In the genomic region with DNA sequence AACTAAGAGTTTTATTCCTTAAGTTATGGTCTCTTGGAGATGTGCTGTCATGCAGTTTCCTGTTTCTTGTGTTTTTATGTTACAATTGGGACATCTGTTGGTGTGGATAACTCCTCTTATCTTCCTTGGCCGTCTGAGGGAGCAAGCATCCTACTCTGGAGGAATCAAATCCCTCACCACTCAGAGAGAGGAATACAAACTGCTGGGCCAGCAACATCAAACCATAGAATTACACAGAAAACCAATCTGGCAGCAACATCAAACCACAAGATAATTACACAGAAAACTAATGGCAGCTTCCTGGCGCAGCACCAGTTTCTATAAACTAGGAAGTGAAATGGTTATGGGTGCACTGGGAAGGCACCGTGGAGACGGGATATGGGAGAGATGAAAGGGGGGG, we compare ENCODE assay signal across 34 mouse cellular contexts. TPM values are rescaled to one million over a fixed set of nuclear protein-coding genes. Genes with fewer than 3 reads are reported as not detected.
DNase-seq lines count a peak whose midpoint lies in the region; ATAC-seq and TF ChIP-seq lines count a peak whose summit lies in the region.
"Had no signal": no experiment of that assay in that cellular context is flagged by ENCODE, and none has a peak within 500 bp of the region (broad histone marks: within the 10 kb centered on the region; RNA-seq: fewer than 3 reads in every experiment).

No protein-coding gene starts in this region.

- H3K9me3 ChIP-seq in embryonic facial prominence, embryonic 14.5 days (ENCODE audit: control insufficient read depth, low read length), result no peaks in the 10 kb centered on the region
- no peaks in the 10 kb centered on the region for H3K9me3 ChIP-seq in embryonic facial prominence, embryonic 10.5 days
- H3K9me3 ChIP-seq in kidney, embryonic 15.5 days (replicated peaks), result no peaks in the 10 kb centered on the region
- H3K9me3 ChIP-seq: embryonic facial prominence, embryonic 13.5 days; forebrain, embryonic 13.5 days; G1E; heart, embryonic 13.5 days; hindbrain, embryonic 15.5 days; liver, embryonic 12.5 days; midbrain, embryonic 15.5 days; neural tube, embryonic 12.5 days had no signal

- no peak overlapping the region for H3K4me3 ChIP-seq in embryonic facial prominence, embryonic 14.5 days (ENCODE audit: low read depth, low read length)
- no peak overlapping the region for H3K4me3 ChIP-seq in embryonic facial prominence, embryonic 10.5 days
- no peak overlapping the region for H3K4me3 ChIP-seq in kidney, embryonic 15.5 days (replicated peaks)
- H3K4me3 ChIP-seq: embryonic facial prominence, embryonic 13.5 days; forebrain, embryonic 13.5 days; heart, embryonic 13.5 days; hindbrain, embryonic 15.5 days; liver, embryonic 12.5 days; midbrain, embryonic 15.5 days; neural tube, embryonic 12.5 days had no signal

- H3K27ac ChIP-seq in embryonic facial prominence, embryonic 14.5 days (replicated peaks; ENCODE audit: low read depth, low read length), result no peak overlapping the region
- no peak overlapping the region for H3K27ac ChIP-seq in embryonic facial prominence, embryonic 10.5 days (replicated peaks)
- no peak overlapping the region for H3K27ac ChIP-seq in kidney, embryonic 15.5 days
- H3K27ac ChIP-seq: embryonic facial prominence, embryonic 13.5 days; forebrain, embryonic 13.5 days; heart, embryonic 13.5 days; hindbrain, embryonic 15.5 days; liver, embryonic 12.5 days; macrophage; midbrain, embryonic 15.5 days; neural tube, embryonic 12.5 days had no signal

- no peak overlapping the region for H3K4me2 ChIP-seq in embryonic facial prominence, embryonic 14.5 days (ENCODE audit: low read depth, low read length)
- no peak overlapping the region for H3K4me2 ChIP-seq in kidney, embryonic 15.5 days
- H3K4me2 ChIP-seq: embryonic facial prominence, embryonic 13.5 days; forebrain, embryonic 13.5 days; heart, embryonic 13.5 days; hindbrain, embryonic 15.5 days; liver, embryonic 12.5 days; midbrain, embryonic 15.5 days; neural tube, embryonic 12.5 days had no signal

- H3K36me3 ChIP-seq in embryonic facial prominence, embryonic 14.5 days (ENCODE audit: control insufficient read depth, insufficient read depth, low read length), result no peaks in the 10 kb centered on the region
- H3K36me3 ChIP-seq in embryonic facial prominence, embryonic 10.5 days (replicated peaks), result no peaks in the 10 kb centered on the region
- H3K36me3 ChIP-seq in kidney, embryonic 15.5 days, result no peaks in the 10 kb centered on the region
- H3K36me3 ChIP-seq: embryonic facial prominence, embryonic 13.5 days; G1E; heart, embryonic 13.5 days; hindbrain, embryonic 15.5 days; liver, embryonic 12.5 days; midbrain, embryonic 15.5 days; neural tube, embryonic 12.5 days had no signal

- ATAC-seq in embryonic facial prominence, embryonic 14.5 days (ENCODE audit: low read depth), result no peak
- ATAC-seq in kidney, embryonic 15.5 days (replicated peaks; ENCODE audit: low FRiP score), result no peak
- ATAC-seq: activated CD4-positive, CD25-positive, alpha-beta regulatory T cell, adult 4 months; forebrain, embryonic 13.5 days; inflammation-experienced regulatory T-cells, adult 6 months; liver, embryonic 12.5 days; liver, postnatal 0 days; lung, postnatal 0 days; midbrain, embryonic 15.5 days had no signal

- H3K27me3 ChIP-seq in embryonic facial prominence, embryonic 14.5 days (replicated peaks; ENCODE audit: control insufficient read depth, insufficient read depth, low read length), result no peaks in the 10 kb centered on the region
- no peaks in the 10 kb centered on the region for H3K27me3 ChIP-seq in embryonic facial prominence, embryonic 10.5 days (replicated peaks; ENCODE audit: low read depth, poor library complexity, severe bottlenecking)
- peaks cover 19% of the 10 kb centered on the region for H3K27me3 ChIP-seq in kidney, embryonic 15.5 days
- H3K27me3 ChIP-seq: embryonic facial prominence, embryonic 13.5 days; forebrain, embryonic 13.5 days; hindbrain, embryonic 15.5 days; midbrain, embryonic 15.5 days; neural tube, embryonic 12.5 days had no signal

- no peak for TF ChIP-seq CTCF in brain, embryonic 14.5 days (IDR thresholded peaks at IDR 0.05; ENCODE audit: borderline replicate concordance, extremely low read depth, insufficient read depth, insufficient read length)

- DNase-seq in embryonic facial prominence, embryonic 14.5 days (ENCODE audit: low spot score), result peak; percentile 52
- no peak for DNase-seq in embryonic facial prominence, embryonic 10.5 days (ENCODE audit: low spot score)
- peak; percentile 22 for DNase-seq in kidney, postnatal 14 days
- peak; percentile 13 for DNase-seq in 416B (ENCODE audit: low read depth)
- peak; percentile 17 for DNase-seq in brain, embryonic 14.5 days (ENCODE audit: low read depth)
- no peak for DNase-seq in embryo, embryonic 10 days (ENCODE audit: low spot score)
- DNase-seq in thymus, postnatal 10 days (ENCODE audit: low spot score in 2 of 2), result no peak
- DNase-seq: adrenal gland, adult 2 months; adrenal gland, postnatal 36 days; cerebellum, adult 8-10 months; cerebellum, postnatal 25 days; embryo, embryonic 11 days; gastrocnemius, postnatal 25 days; heart, adult 18-20 months; heart, postnatal 10 days; kidney, adult 11 months; kidney, postnatal 36 days; left cerebral cortex, postnatal 4 days; liver, postnatal 0 days; thymus, postnatal 25 days had no signal

- no peaks in the 10 kb centered on the region for H3K4me1 ChIP-seq in embryonic facial prominence, embryonic 14.5 days (ENCODE audit: control insufficient read depth, insufficient read depth, low read length)
- no peaks in the 10 kb centered on the region for H3K4me1 ChIP-seq in embryonic facial prominence, embryonic 10.5 days
- no peaks in the 10 kb centered on the region for H3K4me1 ChIP-seq in kidney, embryonic 15.5 days
- H3K4me1 ChIP-seq: embryonic facial prominence, embryonic 13.5 days; forebrain, embryonic 13.5 days; heart, embryonic 13.5 days; hindbrain, embryonic 15.5 days; liver, embryonic 12.5 days; midbrain, embryonic 15.5 days; neural tube, embryonic 12.5 days had no signal

- no peak overlapping the region for H3K9ac ChIP-seq in embryonic facial prominence, embryonic 14.5 days (ENCODE audit: low read depth, low read length)
- no peak overlapping the region for H3K9ac ChIP-seq in kidney, embryonic 15.5 days
- H3K9ac ChIP-seq: embryonic facial prominence, embryonic 13.5 days; forebrain, embryonic 13.5 days; heart, embryonic 13.5 days; hindbrain, embryonic 15.5 days; liver, embryonic 12.5 days; liver, postnatal 0 days; midbrain, embryonic 15.5 days; neural tube, embryonic 12.5 days had no signal

- TF ChIP-seq POLR2A in brain, embryonic 14.5 days (IDR thresholded peaks at IDR 0.05; ENCODE audit: borderline replicate concordance, extremely low read depth, insufficient read depth, insufficient read length, poor library complexity, severe bottlenecking), result no peak

- 46% methylated on average over 4 of the region's 4 CpGs for WGBS in embryonic facial prominence, embryonic 14.5 days
- WGBS in embryonic facial prominence, embryonic 10.5 days, result 76% methylated on average over 4 of the region's 4 CpGs
- 60% methylated on average over 4 of the region's 4 CpGs for WGBS in kidney, embryonic 15.5 days

RNA-seq across cellular contexts. Expression of a gene that starts 10.6 kb away (rescaled TPM):
- polyA plus RNA-seq in embryonic facial prominence, embryonic 14.5 days (2014; fragmentation: Nextera tagmentation; extraction: Ambion mirVana), result 0.07 TPM in 1 of 2 replicates, not detected in the other
- polyA plus RNA-seq in embryonic facial prominence, embryonic 10.5 days (2016; fragmentation: Nextera tagmentation; extraction: Ambion mirVana), result not detected in 2 replicates
- polyA plus RNA-seq in kidney, embryonic 15.5 days (2015; fragmentation: Nextera tagmentation; extraction: Ambion mirVana), result not detected in 2 replicates
- not detected in 2 replicates for polyA plus RNA-seq in brain, embryonic 14.5 days (2012; rRNA removed)
- polyA plus RNA-seq: activated CD4-positive, CD25-positive, alpha-beta regulatory T cell, adult 4 months; adrenal gland, adult 2 months; embryonic facial prominence, embryonic 13.5 days; forebrain, embryonic 13.5 days; G1E; heart, embryonic 13.5 days; hindbrain, embryonic 15.5 days; inflammation-experienced regulatory T-cells, adult 6 months; limb, embryonic 14.5 days; liver, embryonic 12.5 days; liver, postnatal 0 days; lung, postnatal 0 days; macrophage; midbrain, embryonic 15.5 days; neural tube, embryonic 12.5 days had no signal

RNA-seq across cellular contexts. Expression of a gene that starts 13.6 kb away (rescaled TPM):
- 425 and 478 TPM in 2 replicates for polyA plus RNA-seq in embryonic facial prominence, embryonic 14.5 days (2014; fragmentation: Nextera tagmentation; extraction: Ambion mirVana)
- polyA plus RNA-seq in embryonic facial prominence, embryonic 10.5 days (2016; fragmentation: Nextera tagmentation; extraction: Ambion mirVana), result 341 and 342 TPM in 2 replicates
- 409 and 435 TPM in 2 replicates for polyA plus RNA-seq in kidney, embryonic 15.5 days (2015; fragmentation: Nextera tagmentation; extraction: Ambion mirVana)
- polyA plus RNA-seq in brain, embryonic 14.5 days (2012; rRNA removed), result 262 and 380 TPM in 2 replicates

RNA-seq across cellular contexts. Expression of a gene that starts 20.4 kb away (rescaled TPM):
- 0.12 and 0.51 TPM in 2 replicates for polyA plus RNA-seq in embryonic facial prominence, embryonic 14.5 days (2014; fragmentation: Nextera tagmentation; extraction: Ambion mirVana)
- polyA plus RNA-seq in embryonic facial prominence, embryonic 10.5 days (2016; fragmentation: Nextera tagmentation; extraction: Ambion mirVana), result 0.05 TPM in 1 of 2 replicates, not detected in the other
- 0.33 and 0.39 TPM in 2 replicates for polyA plus RNA-seq in kidney, embryonic 15.5 days (2015; fragmentation: Nextera tagmentation; extraction: Ambion mirVana)
- polyA plus RNA-seq in brain, embryonic 14.5 days (2012; rRNA removed), result 0.11 and 0.14 TPM in 2 replicates
- polyA plus RNA-seq: embryonic facial prominence, embryonic 13.5 days; G1E; heart, embryonic 13.5 days; macrophage; neural tube, embryonic 12.5 days had no signal

RNA-seq across cellular contexts. Expression of a gene that starts 22.6 kb away (rescaled TPM):
- not detected in 2 replicates for polyA plus RNA-seq in embryonic facial prominence, embryonic 14.5 days (2014; fragmentation: Nextera tagmentation; extraction: Ambion mirVana)
- polyA plus RNA-seq in embryonic facial prominence, embryonic 10.5 days (2016; fragmentation: Nextera tagmentation; extraction: Ambion mirVana), result not detected in 2 replicates
- polyA plus RNA-seq in kidney, embryonic 15.5 days (2015; fragmentation: Nextera tagmentation; extraction: Ambion mirVana), result not detected in 2 replicates
- not detected in 2 replicates for polyA plus RNA-seq in brain, embryonic 14.5 days (2012; rRNA removed)
- polyA plus RNA-seq: activated CD4-positive, CD25-positive, alpha-beta regulatory T cell, adult 4 months; adrenal gland, adult 2 months; embryonic facial prominence, embryonic 13.5 days; forebrain, embryonic 13.5 days; G1E; heart, embryonic 13.5 days; hindbrain, embryonic 15.5 days; inflammation-experienced regulatory T-cells, adult 6 months; limb, embryonic 14.5 days; liver, embryonic 12.5 days; liver, postnatal 0 days; lung, postnatal 0 days; macrophage; midbrain, embryonic 15.5 days; neural tube, embryonic 12.5 days had no signal

RNA-seq across cellular contexts. Expression of a gene that starts 34.0 kb away (rescaled TPM):
- polyA plus RNA-seq in embryonic facial prominence, embryonic 14.5 days (2014; fragmentation: Nextera tagmentation; extraction: Ambion mirVana), result not detected in 2 replicates
- polyA plus RNA-seq in embryonic facial prominence, embryonic 10.5 days (2016; fragmentation: Nextera tagmentation; extraction: Ambion mirVana), result not detected in 2 replicates
- not detected in 2 replicates for polyA plus RNA-seq in kidney, embryonic 15.5 days (2015; fragmentation: Nextera tagmentation; extraction: Ambion mirVana)
- polyA plus RNA-seq in brain, embryonic 14.5 days (2012; rRNA removed), result not detected in 2 replicates
- polyA plus RNA-seq: activated CD4-positive, CD25-positive, alpha-beta regulatory T cell, adult 4 months; adrenal gland, adult 2 months; embryonic facial prominence, embryonic 13.5 days; forebrain, embryonic 13.5 days; G1E; heart, embryonic 13.5 days; hindbrain, embryonic 15.5 days; inflammation-experienced regulatory T-cells, adult 6 months; limb, embryonic 14.5 days; liver, embryonic 12.5 days; liver, postnatal 0 days; lung, postnatal 0 days; macrophage; midbrain, embryonic 15.5 days; neural tube, embryonic 12.5 days had no signal

Comparison
In these comparisons a context has a peak if more than half of its experiments do, and no peak if none do; other contexts are left out.
1. DNase-seq: peak in embryonic facial prominence, embryonic 14.5 days (single experiment), kidney, postnatal 14 days (single experiment), 416B (single experiment) and brain, embryonic 14.5 days (single experiment); none in embryonic facial prominence, embryonic 10.5 days (single experiment), embryo, embryonic 10 days (single experiment) and thymus, postnatal 10 days (0 of 2).